Mouse (Mus musculus): ENCODE measurements around the gene Itih1.

The Itih1 gene

GRCm38 (mm10) chr14:30943038-30943437 is at the start of gene Itih1:
Itih1 (minus strand) TSS chr14:30943289.
- no peak for DNase-seq (ENCODE audit: low spot score)

- no peak for DNase-seq (ENCODE audit: low spot score)
These were observed 33.1 kb upstream of the Itih1 start for GRCm38 (mm10) chr14:30976222-30976621.

DNA sequence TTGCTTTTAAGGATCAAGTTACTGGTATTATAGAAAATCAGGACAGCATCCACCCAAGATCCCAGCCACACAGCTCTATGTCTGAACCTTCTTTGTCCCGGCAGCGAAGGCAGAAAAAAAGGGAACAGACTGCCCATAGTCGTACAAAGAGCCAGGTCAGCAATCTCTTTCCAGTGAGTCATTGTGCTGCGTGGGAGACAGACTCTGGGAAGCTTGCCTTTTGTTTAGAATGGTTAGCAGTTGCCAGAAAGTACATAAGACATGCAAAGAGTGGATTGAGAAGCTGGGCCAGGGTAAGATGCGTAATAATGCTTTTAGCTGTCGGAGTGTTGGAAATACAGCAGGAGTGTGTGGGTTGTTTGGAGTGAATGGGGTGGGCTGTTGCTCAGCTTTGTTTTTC is 31.1 kb upstream of the Itih1 start:
- no peak for DNase-seq (ENCODE audit: low spot score)

- DNase-seq (ENCODE audit: low spot score): no peak
These were observed 17.3 kb upstream of the Itih1 start for GRCm38 (mm10) chr14:30960366-30960765.

GRCm38 (mm10) chr14:30959031-30959430 is 15.9 kb upstream of the Itih1 start:
- DNase-seq (ENCODE audit: low spot score): no peak

DNA sequence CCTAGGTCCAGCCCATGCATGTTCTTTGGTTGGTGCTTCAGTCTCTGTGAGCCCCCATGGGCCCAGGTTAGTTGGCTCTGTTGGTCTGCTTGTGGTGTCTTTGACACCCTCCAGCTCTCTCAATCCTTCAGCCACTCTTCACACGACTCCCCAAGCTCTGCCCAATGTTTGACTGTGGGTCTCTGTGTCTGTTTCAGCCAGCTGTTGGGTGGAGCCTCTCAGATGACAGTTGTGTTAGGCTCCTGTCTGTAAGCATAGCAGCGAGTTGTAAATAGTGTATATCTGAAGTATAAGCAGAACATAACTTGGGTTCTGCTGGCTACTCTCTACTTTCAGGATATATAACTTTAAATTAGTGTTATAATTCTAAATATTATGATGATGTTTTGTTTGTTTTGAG is 15.4 kb upstream of the Itih1 start:
- DNase-seq (ENCODE audit: low spot score): no peak

- peak; percentile 99 for DNase-seq (ENCODE audit: low spot score)
These were observed 8.2 kb upstream of the Itih1 start, which contains the start of gene Nek4 for GRCm38 (mm10) chr14:30951154-30951825. Nek4 (plus strand) TSS chr14:30951377.

DNA sequence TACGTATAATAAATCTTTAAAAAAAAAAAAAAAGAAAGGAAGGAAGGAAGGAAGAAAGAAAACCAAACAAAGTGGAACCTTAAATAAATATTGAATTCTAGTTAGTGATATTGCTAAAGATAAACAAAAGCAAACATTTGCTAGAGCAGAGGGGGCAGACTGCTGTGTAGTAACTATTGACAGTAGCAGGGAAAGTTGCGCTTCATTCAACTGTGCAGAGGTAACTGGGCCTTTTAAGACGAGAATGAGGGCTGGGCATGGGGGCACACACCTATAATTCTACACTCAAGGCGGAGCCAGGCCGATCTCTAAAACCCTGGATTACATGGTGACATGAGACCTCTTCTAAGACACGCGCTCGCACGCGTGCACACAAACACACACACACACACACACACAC is 6.9 kb upstream of the Itih1 start:
- DNase-seq (ENCODE audit: low spot score): no peak

- no peak for DNase-seq (ENCODE audit: low spot score)
These were observed 1.7 kb upstream of the Itih1 start for GRCm38 (mm10) chr14:30944745-30945144.

GRCm38 (mm10) chr14:30943860-30944674 is 978 bp upstream of the Itih1 start:
- peak; percentile 49 for DNase-seq (ENCODE audit: low spot score)

DNA sequence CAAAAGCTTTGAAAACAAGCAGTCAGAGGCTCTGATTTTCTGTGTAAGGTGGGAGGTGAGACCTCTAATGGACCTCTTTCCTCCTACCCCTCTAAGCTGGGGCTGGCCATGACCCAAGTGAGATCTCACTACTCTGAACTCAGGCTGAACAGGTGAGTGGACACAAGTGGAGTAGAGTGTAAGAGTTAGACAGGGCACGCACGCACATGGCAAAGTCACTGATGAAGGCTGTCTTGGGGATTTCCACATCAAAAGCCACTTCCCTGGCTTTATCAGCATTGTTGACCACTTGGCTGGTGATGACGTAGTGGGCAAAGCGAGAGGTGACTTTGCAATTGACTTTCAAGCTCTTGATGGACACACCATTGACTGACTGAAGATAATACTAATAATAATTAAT is 835 bp downstream of the Itih1 start:
- DNase-seq (ENCODE audit: low spot score): no peak

DNA sequence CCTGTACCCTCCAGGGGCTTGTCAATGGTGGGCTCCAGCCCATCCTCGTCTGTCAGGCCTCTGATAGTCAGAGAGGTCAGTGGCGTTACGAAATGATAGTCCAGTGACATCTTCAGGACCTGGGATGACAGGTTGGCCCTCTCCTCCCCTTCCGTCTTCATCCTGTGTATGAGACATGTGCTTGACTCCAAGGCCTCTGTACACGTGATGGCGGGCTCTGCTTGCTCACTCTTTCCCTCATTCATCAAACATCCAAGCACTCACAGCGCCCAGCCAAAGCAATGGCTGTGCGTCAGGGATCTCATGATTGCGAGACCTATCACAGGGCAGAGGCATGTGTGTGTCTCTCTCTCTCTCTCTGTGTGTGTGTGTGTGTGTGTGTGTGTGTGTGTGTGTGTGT is 9.7 kb downstream of the Itih1 start:
- no peak for DNase-seq (ENCODE audit: low spot score)

DNA sequence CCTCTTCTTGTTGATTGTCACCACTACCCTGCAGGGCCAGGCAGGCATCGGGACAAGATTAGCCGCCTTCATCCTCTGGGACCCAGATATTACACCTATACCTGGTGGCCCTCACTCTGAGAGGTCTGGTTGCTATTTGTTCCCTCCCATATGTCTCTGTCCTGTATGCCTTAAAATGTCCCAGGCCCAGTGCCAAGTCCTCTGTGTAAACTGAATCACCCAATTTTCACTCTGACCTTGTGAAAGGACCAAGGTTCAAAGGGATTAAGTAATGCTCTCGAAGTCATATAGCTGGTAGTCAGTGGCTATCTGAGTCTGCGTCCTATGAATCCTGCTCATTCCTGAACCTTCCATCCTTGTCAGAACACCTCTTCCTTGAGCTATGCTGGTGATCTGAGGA is 12.7 kb downstream of the Itih1 start:
- DNase-seq (ENCODE audit: low spot score): no peak

DNA sequence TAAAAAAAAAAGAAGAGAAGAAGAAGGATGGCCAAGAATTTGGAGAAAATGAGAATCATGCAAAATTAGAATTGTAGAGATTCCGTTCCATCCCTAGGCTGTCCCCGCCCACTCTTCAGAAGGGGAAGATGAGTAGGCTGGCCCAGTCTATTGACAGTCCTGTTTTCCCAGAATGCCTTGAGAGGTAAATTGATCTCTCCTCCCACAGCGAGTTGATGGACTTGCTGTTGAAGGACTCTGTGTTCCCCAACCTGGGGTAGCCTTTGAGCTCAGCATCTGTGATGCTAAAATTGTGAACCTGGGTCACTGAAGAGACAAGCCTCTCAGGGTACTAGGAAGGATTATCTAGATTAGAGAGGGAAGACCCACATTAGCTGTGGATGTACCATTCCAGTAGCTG is 17.6 kb downstream of the Itih1 start:
- no peak for DNase-seq (ENCODE audit: low spot score)

DNA sequence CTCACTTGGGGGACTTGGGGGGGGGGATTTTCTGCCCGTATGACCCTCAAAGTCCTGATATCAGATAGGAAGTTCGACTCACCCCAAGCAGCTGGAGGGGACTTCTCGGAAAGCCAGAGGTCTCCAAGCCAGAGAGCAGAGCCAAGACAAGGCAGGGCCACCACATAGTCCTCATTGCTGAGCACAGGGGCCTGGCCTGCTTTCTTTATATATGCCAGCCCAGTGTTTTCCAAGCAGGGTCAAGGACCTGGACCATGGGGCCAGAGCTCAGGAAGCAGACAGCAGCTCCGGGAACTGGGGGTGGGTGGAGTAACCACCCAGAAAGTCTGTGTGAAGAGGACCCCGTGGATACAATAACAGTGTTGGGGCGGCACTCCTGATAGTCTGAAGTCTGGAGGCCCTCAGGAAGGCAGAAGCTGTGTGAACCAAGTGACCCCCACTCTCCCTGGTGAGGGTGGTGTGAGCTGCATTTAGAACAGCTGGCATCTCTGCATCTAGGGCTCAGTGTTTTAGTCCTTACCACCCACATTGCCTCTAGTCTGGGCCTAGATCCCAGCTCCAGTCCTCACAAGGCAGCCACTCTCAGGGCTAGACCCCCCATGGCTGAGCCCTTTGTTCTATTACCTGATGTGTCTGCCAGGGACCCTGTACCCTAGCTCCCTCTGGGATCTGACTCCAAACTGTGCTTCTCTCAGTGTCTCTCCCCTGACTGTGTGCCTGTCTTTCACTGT is 19.5 kb downstream of the Itih1 start, which contains the start of gene Itih3:
TSS of gene Itih3 (minus strand) at position 386 of the 731 bp plus-strand sequence.
- no peak for DNase-seq (ENCODE audit: low spot score)

GRCm38 (mm10) chr14:30922053-30922670 is 20.9 kb downstream of the Itih1 start:
- DNase-seq (ENCODE audit: low spot score): no peak

DNA sequence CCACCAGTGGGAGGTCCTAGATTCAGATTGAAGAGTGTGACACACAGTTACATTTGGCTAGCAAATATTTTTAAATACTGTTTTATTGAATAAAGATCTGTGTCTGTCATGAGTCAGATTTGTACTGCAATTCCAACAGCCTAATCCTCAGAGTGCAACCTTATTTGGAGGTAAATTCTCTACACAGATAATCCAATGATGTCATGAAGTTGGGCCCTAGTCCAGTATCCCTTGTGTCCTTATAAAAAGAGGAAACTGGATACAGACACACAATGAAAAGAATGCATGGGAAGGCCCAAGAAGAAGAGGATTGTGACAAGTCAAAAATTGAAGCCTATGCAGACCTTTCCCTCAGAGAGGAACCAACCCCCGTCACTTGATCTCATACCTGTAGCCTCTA is 26.6 kb downstream of the Itih1 start:
- no peak for DNase-seq (ENCODE audit: low spot score)

DNA sequence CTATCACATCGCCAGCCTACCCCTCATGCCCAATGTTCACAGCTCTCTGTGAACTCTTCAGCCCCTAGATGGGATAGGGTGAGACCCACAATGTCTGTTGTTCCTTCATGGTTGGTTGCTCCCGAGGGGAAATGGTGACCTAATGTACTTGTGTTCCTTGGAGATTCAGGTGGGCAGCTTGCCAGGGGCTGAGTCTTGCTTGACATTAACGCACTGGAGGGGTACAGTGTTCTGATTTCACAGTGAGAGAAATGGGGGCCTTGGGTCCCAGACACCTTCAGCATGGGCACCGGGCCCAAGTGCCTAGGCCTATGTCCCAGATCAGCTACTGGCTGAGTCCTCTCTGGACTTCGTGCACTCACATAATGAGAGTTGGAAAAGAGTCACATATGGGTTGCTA is 29.7 kb downstream of the Itih1 start:
- DNase-seq (ENCODE audit: low spot score): no peak

DNA sequence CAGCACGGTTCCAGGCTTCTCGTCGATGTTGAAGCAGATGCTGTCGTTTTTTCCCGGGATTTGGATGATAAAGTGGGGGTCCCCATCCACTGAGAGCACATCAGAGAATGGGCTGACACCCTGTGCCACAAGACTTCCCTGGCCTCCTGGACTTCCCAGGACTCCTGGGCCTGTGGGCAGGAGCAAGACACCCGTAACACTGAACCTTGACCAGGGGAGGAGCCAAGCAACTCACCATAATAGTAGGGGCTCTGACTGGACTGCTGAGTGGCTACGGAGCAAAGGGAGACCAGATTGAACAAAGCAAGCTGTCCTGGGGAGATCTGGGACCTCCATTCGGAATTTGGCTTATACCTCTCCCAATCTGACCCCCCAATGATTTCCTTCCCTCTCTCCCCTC is 30.4 kb downstream of the Itih1 start:
- no peak for DNase-seq (ENCODE audit: low spot score)

DNA sequence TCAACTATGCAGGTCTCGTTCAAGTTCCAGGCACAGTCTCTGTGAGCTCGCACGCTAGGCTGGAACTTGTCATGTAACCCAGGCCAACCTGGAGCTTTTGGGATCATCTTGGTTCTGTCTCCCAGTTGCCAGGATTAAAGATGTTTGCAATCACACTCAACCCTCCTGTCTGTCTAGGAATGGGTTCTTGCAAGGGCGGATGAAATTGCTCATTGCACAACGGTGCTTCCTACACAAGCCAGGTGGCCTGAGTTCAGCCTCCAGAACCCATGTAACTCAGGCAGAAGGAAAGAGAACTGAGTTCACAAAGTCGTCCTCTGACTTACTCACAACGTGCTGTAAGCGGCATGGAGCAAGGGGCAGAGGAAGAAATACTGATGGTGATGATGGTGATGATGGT is 31.9 kb downstream of the Itih1 start:
- no peak for DNase-seq (ENCODE audit: low spot score)

- no peak for DNase-seq (ENCODE audit: low spot score)
These were observed 35.2 kb downstream of the Itih1 start for GRCm38 (mm10) chr14:30907814-30908265.

DNA sequence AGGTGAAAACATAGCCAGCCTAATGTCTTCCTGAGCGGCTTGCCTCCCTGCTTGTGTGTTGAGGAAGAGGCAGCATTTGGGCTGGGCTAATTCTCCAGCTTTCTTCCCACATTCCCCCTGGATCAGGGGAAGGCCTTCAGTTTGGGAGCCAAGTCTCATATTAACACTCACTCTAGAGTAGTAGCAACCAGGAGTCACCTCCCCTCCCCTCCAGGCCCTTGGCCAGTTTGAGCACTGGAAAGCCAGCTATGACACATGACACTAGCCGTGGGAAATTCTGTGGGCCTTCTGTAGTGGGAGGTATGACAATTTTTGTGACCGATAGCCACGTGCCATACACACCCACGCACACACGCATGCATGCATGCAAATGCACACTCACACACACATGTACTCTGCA is 37.1 kb downstream of the Itih1 start:
- no peak for DNase-seq (ENCODE audit: low spot score)

Data from embryo, embryonic 10 days (tissue).